Comparison of ENCODE assay signal across 24 mouse cellular contexts in the genomic region with DNA sequence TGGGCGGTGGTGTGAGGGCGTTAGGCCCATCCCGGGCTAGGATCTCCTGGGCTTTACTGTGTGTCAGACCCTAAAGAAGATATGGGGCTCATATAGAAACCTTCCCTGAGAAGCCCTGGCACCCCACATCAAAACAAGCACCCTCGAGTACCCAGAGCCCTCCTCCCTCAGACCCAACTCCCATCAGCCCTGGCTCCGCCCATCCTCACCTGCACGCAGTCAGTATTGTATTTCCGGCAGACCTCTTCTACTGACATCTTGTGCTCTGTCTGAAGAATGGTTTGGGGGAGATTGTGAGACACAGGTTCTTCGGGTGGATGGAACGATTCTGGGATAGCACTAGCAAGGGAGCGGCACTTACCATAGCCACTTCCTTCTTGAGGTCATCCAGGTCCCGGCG. TPM values are rescaled to one million over a fixed set of nuclear protein-coding genes. Genes with fewer than 3 reads are reported as not detected.
DNase-seq lines count a peak whose midpoint lies in the region; ATAC-seq and TF ChIP-seq lines count a peak whose summit lies in the region.
"Had no signal": no experiment of that assay in that cellular context is flagged by ENCODE, and none has a peak within 500 bp of the region (broad histone marks: within the 10 kb centered on the region; RNA-seq: fewer than 3 reads in every experiment).

No protein-coding gene starts in this region.

- TF ChIP-seq POLR2A in thymus, adult 2 months (IDR thresholded peaks at IDR 0.05; ENCODE audit: control insufficient read depth, extremely low read depth, insufficient read depth, low read length, poor library complexity): no peak; the same call in 1 of the 2 replicates

- H3K4me1 ChIP-seq in thymus, adult 2 months (replicated peaks; ENCODE audit: control insufficient read depth, insufficient read depth, low read length): peaks cover 28% of the 10 kb centered on the region
- peaks cover 7% of the 10 kb centered on the region for H3K4me1 ChIP-seq in kidney, embryonic 15.5 days
- H3K4me1 ChIP-seq: liver, embryonic 15.5 days had no signal

- peak; percentile 14 to 24 for DNase-seq in spleen, postnatal 36 days (ENCODE audit: low spot score in 2 of 2)
- no peak for DNase-seq in spleen, postnatal 4 days (ENCODE audit: low spot score in 2 of 2)
- peak; percentile 46 for DNase-seq in induced T-regulatory cell, adult 2 months (ENCODE audit: low read depth)
- peak; percentile 76 for DNase-seq in thymus, adult 2 months
- DNase-seq in right cerebral cortex, postnatal 25 days: no peak
- DNase-seq in lung, postnatal 25 days (ENCODE audit: low spot score): no peak
- DNase-seq: adrenal gland, postnatal 25 days; cerebellum, adult 9-11 months; gastrocnemius, postnatal 10 days; heart, adult 18-20 months; kidney, postnatal 25 days; layer of hippocampus, adult 9-11 months; lung, postnatal 10 days had no signal

- H3K4me2 ChIP-seq in kidney, embryonic 15.5 days: no peak overlapping the region
- H3K4me2 ChIP-seq: heart, embryonic 15.5 days; hindbrain, embryonic 13.5 days; liver, embryonic 15.5 days; neural tube, embryonic 13.5 days had no signal

- TF ChIP-seq CTCF in thymus, adult 2 months (IDR thresholded peaks at IDR 0.05; ENCODE audit: borderline replicate concordance, control insufficient read depth, extremely low read depth, insufficient read depth, low read length, poor library complexity): no peak

- no peak for ATAC-seq in kidney, embryonic 15.5 days (replicated peaks; ENCODE audit: low FRiP score)
- ATAC-seq: intestine, embryonic 16.5 days had no signal

- H3K27ac ChIP-seq in thymus, adult 2 months (ENCODE audit: control insufficient read depth, insufficient read depth, low read length): peak overlapping the region; percentile 99
- H3K27ac ChIP-seq in kidney, embryonic 15.5 days: no peak overlapping the region
- H3K27ac ChIP-seq: forebrain, embryonic 10.5 days; heart, embryonic 15.5 days; hindbrain, embryonic 13.5 days; liver, embryonic 15.5 days; neural tube, embryonic 13.5 days had no signal

- H3K36me3 ChIP-seq in thymus, adult 2 months (ENCODE audit: control insufficient read depth, insufficient read depth, low read length): no peaks in the 10 kb centered on the region
- H3K36me3 ChIP-seq in kidney, embryonic 15.5 days: no peaks in the 10 kb centered on the region
- H3K36me3 ChIP-seq: forebrain, embryonic 10.5 days; heart, embryonic 15.5 days; liver, embryonic 15.5 days had no signal

- no peaks in the 10 kb centered on the region for H3K9me3 ChIP-seq in kidney, embryonic 15.5 days (replicated peaks)
- H3K9me3 ChIP-seq: forebrain, embryonic 10.5 days; heart, embryonic 15.5 days; hindbrain, embryonic 13.5 days; liver, embryonic 15.5 days; neural tube, embryonic 13.5 days had no signal

- WGBS in thymus, adult 2 months: 37% methylated on average over 12 of the region's 12 CpGs
- 69% methylated on average over 12 of the region's 12 CpGs for WGBS in kidney, embryonic 15.5 days

- no peak overlapping the region for H3K9ac ChIP-seq in kidney, embryonic 15.5 days
- H3K9ac ChIP-seq: heart, embryonic 15.5 days; hindbrain, embryonic 13.5 days; liver, embryonic 15.5 days; neural tube, embryonic 13.5 days had no signal

- peak overlapping the region; percentile 56 for H3K4me3 ChIP-seq in thymus, adult 2 months (ENCODE audit: control insufficient read depth, insufficient read depth, low read length)
- no peak overlapping the region for H3K4me3 ChIP-seq in kidney, embryonic 15.5 days (replicated peaks)
- H3K4me3 ChIP-seq: forebrain, embryonic 10.5 days; heart, embryonic 15.5 days; hindbrain, embryonic 13.5 days; liver, embryonic 15.5 days; neural tube, embryonic 13.5 days had no signal

- peaks cover 4% of the 10 kb centered on the region; the same call in 1 of the 2 replicates for H3K27me3 ChIP-seq in thymus, adult 2 months (ENCODE audit: control insufficient read depth, insufficient read depth, low read length)
- peaks cover 23% of the 10 kb centered on the region for H3K27me3 ChIP-seq in kidney, embryonic 15.5 days
- H3K27me3 ChIP-seq: hindbrain, embryonic 13.5 days; neural tube, embryonic 13.5 days had no signal

RNA-seq across cellular contexts. Expression of gene Atp1a3, which starts 5.0 kb away (rescaled TPM):
- 5.6 and 7.1 TPM in 2 replicates for polyA plus RNA-seq in thymus, adult 2 months (2012; rRNA removed)
- 0.68 and 2.1 TPM in 2 replicates for polyA plus RNA-seq in kidney, embryonic 15.5 days (2015; fragmentation: Nextera tagmentation; extraction: Ambion mirVana)

RNA-seq across cellular contexts. Expression of gene Rabac1, which starts 28.2 kb away (rescaled TPM):
- 433 and 569 TPM in 2 replicates for polyA plus RNA-seq in thymus, adult 2 months (2012; rRNA removed)
- 143 and 153 TPM in 2 replicates for polyA plus RNA-seq in kidney, embryonic 15.5 days (2015; fragmentation: Nextera tagmentation; extraction: Ambion mirVana)

RNA-seq across cellular contexts. Expression of gene Gm4881, which starts 56.4 kb away (rescaled TPM):
- polyA plus RNA-seq in thymus, adult 2 months (2012; rRNA removed): 0.31 TPM in 1 of 2 replicates, not detected in the other
- polyA plus RNA-seq in kidney, embryonic 15.5 days (2015; fragmentation: Nextera tagmentation; extraction: Ambion mirVana): not detected in 2 replicates
- polyA plus RNA-seq: C2C12; embryonic facial prominence, embryonic 14.5 days; forebrain, embryonic 10.5 days; frontal cortex, adult 2 months; heart, embryonic 15.5 days; intestine, embryonic 16.5 days; liver, embryonic 15.5 days; stomach, embryonic 16.5 days had no signal

Comparison
In these comparisons a context has a peak if more than half of its experiments do, and no peak if none do; other contexts are left out.
1. DNase-seq: peak in spleen, postnatal 36 days (2 of 2), induced T-regulatory cell, adult 2 months (single experiment) and thymus, adult 2 months (single experiment); none in spleen, postnatal 4 days (0 of 2), right cerebral cortex, postnatal 25 days (single experiment) and lung, postnatal 25 days (single experiment).